10 mouse cellular contexts compared by ENCODE assay signal in the genomic region with DNA sequence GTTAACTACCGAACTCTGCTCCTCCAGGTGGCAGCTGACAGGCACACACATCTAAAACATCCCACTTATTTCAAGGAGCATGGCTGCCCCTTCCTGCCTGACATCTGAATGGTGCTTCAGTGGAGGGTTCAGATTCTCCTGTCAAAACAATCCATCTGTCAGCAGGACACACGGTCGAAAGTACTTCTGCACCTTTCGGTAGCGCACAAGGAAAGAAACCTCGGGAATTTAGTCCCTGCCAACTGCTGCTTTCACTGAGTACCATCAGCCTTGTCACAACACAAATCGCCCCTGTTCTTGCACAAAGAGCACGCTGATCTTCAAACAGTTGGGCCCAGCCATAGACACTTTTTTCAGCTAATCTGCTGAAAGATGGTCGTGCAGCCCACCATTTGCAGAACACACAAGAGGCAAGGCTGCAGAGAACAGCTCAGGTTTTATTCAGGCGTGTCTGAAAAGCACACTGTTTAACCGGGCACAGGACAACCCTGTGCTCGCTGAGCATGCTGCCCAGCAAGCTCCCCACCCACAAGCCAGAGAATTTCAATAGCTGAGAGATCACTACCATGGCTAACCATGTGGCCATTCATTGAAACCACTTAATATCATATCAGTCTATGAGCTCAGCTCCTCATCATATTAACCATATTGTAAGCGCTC. TPM values are rescaled to one million over a fixed set of nuclear protein-coding genes. Genes with fewer than 3 reads are reported as not detected.
DNase-seq lines count a peak whose midpoint lies in the region; ATAC-seq and TF ChIP-seq lines count a peak whose summit lies in the region.
"Had no signal": no experiment of that assay in that cellular context is flagged by ENCODE, and none has a peak within 500 bp of the region (broad histone marks: within the 10 kb centered on the region; RNA-seq: fewer than 3 reads in every experiment).

No protein-coding gene starts in this region.

- H3K4me2 ChIP-seq in heart, postnatal 0 days (ENCODE audit: low read depth, low read length): peak overlapping the region; percentile 36
- peak overlapping the region; percentile 27; the same call in 1 of the 2 replicates for H3K4me2 ChIP-seq in embryonic facial prominence, embryonic 14.5 days (ENCODE audit: low read depth, low read length)

- no peak overlapping the region for H3K27ac ChIP-seq in heart, postnatal 0 days (ENCODE audit: low read depth)
- no peak overlapping the region for H3K27ac ChIP-seq in embryonic facial prominence, embryonic 14.5 days (replicated peaks; ENCODE audit: low read depth, low read length)

- no peak for DNase-seq in heart, postnatal 0 days (ENCODE audit: low spot score)
- DNase-seq in heart, postnatal 14 days: no peak
- no peak for DNase-seq in embryonic facial prominence, embryonic 14.5 days (ENCODE audit: low spot score)
- peak; percentile 7 for DNase-seq in induced T-regulatory cell, adult 2 months (ENCODE audit: low read depth)
- DNase-seq in yolk sac, embryonic 10.5 days (ENCODE audit: low spot score): no peak
- no peak for DNase-seq in natural killer cell, adult 2 months (ENCODE audit: low spot score in 2 of 2)
- DNase-seq in layer of hippocampus, postnatal 14 days (ENCODE audit: low spot score in 2 of 2): no peak
- DNase-seq: liver; right cerebral cortex, postnatal 14 days had no signal

- H3K9ac ChIP-seq in heart, postnatal 0 days (replicated peaks; ENCODE audit: low read depth, low read length): no peak overlapping the region
- H3K9ac ChIP-seq in embryonic facial prominence, embryonic 14.5 days (ENCODE audit: low read depth, low read length): no peak overlapping the region

- peaks cover 18% of the 10 kb centered on the region for H3K4me1 ChIP-seq in heart, postnatal 0 days (ENCODE audit: control insufficient read depth, insufficient read depth)
- peaks cover 56% of the 10 kb centered on the region for H3K4me1 ChIP-seq in E14TG2a.4 (replicated peaks; ENCODE audit: low read depth, low read length)
- peaks cover 34% of the 10 kb centered on the region for H3K4me1 ChIP-seq in embryonic facial prominence, embryonic 14.5 days (ENCODE audit: control insufficient read depth, insufficient read depth, low read length)

- no peak for ATAC-seq in heart, postnatal 0 days (ENCODE audit: insufficient read depth, low read depth)
- ATAC-seq in embryonic facial prominence, embryonic 14.5 days (ENCODE audit: low read depth): peak; percentile 12; the same call in 1 of the 2 replicates

- H3K9me3 ChIP-seq in heart, postnatal 0 days (replicated peaks; ENCODE audit: control insufficient read depth, low read length): no peaks in the 10 kb centered on the region
- H3K9me3 ChIP-seq in E14TG2a.4 (ENCODE audit: low read length): no peaks in the 10 kb centered on the region
- no peaks in the 10 kb centered on the region for H3K9me3 ChIP-seq in embryonic facial prominence, embryonic 14.5 days (ENCODE audit: control insufficient read depth, low read length)

- H3K27me3 ChIP-seq in heart, postnatal 0 days (ENCODE audit: control insufficient read depth, insufficient read depth, low read length): no peaks in the 10 kb centered on the region
- no peaks in the 10 kb centered on the region for H3K27me3 ChIP-seq in E14TG2a.4 (ENCODE audit: insufficient read depth, low read length)
- no peaks in the 10 kb centered on the region for H3K27me3 ChIP-seq in embryonic facial prominence, embryonic 14.5 days (replicated peaks; ENCODE audit: control insufficient read depth, insufficient read depth, low read length)

- intact Hi-C loops in heart, postnatal 14 days (cut with DNase I): no loop called here

- WGBS in heart, postnatal 0 days: 31% methylated on average over 13 of the region's 13 CpGs
- 26% methylated on average over 13 of the region's 13 CpGs for WGBS in embryonic facial prominence, embryonic 14.5 days

- TF ChIP-seq CTCF in heart, postnatal 0 days (IDR thresholded peaks at IDR 0.05; ENCODE audit: low read depth): no peak
- no peak for TF ChIP-seq CTCF in E14TG2a.4 (conservative IDR thresholded peaks at IDR 0.05; ENCODE audit: low read length)

- H3K4me3 ChIP-seq in heart, postnatal 0 days (ENCODE audit: low read depth, low read length): no peak overlapping the region
- peak overlapping the region; percentile 48 for H3K4me3 ChIP-seq in E14TG2a.4 (replicated peaks; ENCODE audit: low read length)
- no peak overlapping the region for H3K4me3 ChIP-seq in embryonic facial prominence, embryonic 14.5 days (ENCODE audit: low read depth, low read length)

- H3K36me3 ChIP-seq in heart, postnatal 0 days (replicated peaks; ENCODE audit: control insufficient read depth, insufficient read depth, low read length): no peaks in the 10 kb centered on the region
- H3K36me3 ChIP-seq in E14TG2a.4 (ENCODE audit: insufficient read depth, low read length): peaks cover under 1% of the 10 kb centered on the region; the same call in 1 of the 2 replicates
- H3K36me3 ChIP-seq in embryonic facial prominence, embryonic 14.5 days (ENCODE audit: control insufficient read depth, insufficient read depth, low read length): no peaks in the 10 kb centered on the region

- no peak for TF ChIP-seq EP300 in heart, postnatal 0 days (IDR thresholded peaks at IDR 0.05; ENCODE audit: low read depth)

RNA-seq across cellular contexts. Expression of gene Lrig1, which starts 31.6 kb away (rescaled TPM):
- 50.2 and 54.3 TPM in 2 replicates for total RNA-seq in heart, postnatal 0 days (2014; rRNA removed; ENCODE audit: low replicate concordance)
- polyA plus RNA-seq in heart, postnatal 0 days (2015; fragmentation: Nextera tagmentation; extraction: Ambion mirVana): 7.1 and 7.3 TPM in 2 replicates
- 10 to 100 TPM; 37.8 to 38.6 TPM for total RNA-seq in heart, postnatal 14 days (2021)
- polyA plus RNA-seq in embryonic facial prominence, embryonic 14.5 days (2014; fragmentation: Nextera tagmentation; extraction: Ambion mirVana): 32.6 and 38.4 TPM in 2 replicates
- 10 to 100 TPM; 33.2 to 34.9 TPM for total RNA-seq in layer of hippocampus, postnatal 14 days (2021)
